Mouse (Mus musculus) kidney, embryonic 15.5 days (tissue): ENCODE measurements at regions not wholly inside any gene's neighbourhood (a gene's known extent, or its start where the extent isn't known, plus 50 kb on each side); places are given as distances from the start of the nearest gene placed in this dataset.
"Not testable (repeated sequence)": the region's sequence is repeated elsewhere in the genome, so short reads cannot be mapped to it uniquely, and the experiment has no call there.

Experiments used
- ATAC-seq: fragments of 200-750 bp; cut with Nextera tagmentation; replicated peaks from 2 replicates; pipeline ENCODE4 v1.8.0; 2017; ENCODE audit warnings: moderate TSS enrichment; ENCODE audit not compliant: low FRiP score
- H3K27ac ChIP-seq: fragments of 300-500 bp; sonication (generic); 2 replicates; pipeline ENCODE4 v1.5.1; 2015; ENCODE audit warnings: mild to moderate bottlenecking, inconsistent platforms
- H3K27me3 ChIP-seq: fragments of 300-500 bp; sonication (generic); 2 replicates; pipeline ENCODE4 v1.6.1; 2015; ENCODE audit warnings: inconsistent platforms
- H3K36me3 ChIP-seq: fragments of 300-500 bp; sonication (generic); 2 replicates; pipeline ENCODE4 v1.6.1; 2015; ENCODE audit warnings: inconsistent platforms
- H3K4me1 ChIP-seq: fragments of 300-500 bp; sonication (generic); 2 replicates; pipeline ENCODE4 v1.6.1; 2015; ENCODE audit warnings: inconsistent platforms
- H3K4me2 ChIP-seq: fragments of 300-500 bp; sonication (generic); 2 replicates; pipeline ENCODE4 v1.6.1; 2015; ENCODE audit warnings: moderate library complexity, mild to moderate bottlenecking, inconsistent platforms
- H3K4me3 ChIP-seq: fragments of 300-500 bp; sonication (generic); replicated peaks from 2 replicates; pipeline ENCODE4 v1.5.1; 2015; ENCODE audit warnings: mild to moderate bottlenecking, inconsistent platforms
- H3K9ac ChIP-seq: fragments of 300-500 bp; sonication (generic); 2 replicates; pipeline ENCODE4 v1.6.1; 2015; ENCODE audit warnings: mild to moderate bottlenecking, inconsistent platforms
- H3K9me3 ChIP-seq: fragments of 300-500 bp; sonication (generic); replicated peaks from 2 replicates; pipeline ENCODE4 v1.6.1; 2016; ENCODE audit warnings: inconsistent platforms
- WGBS: fragments of 180-500 bp; shearing (Covaris S2); methylation state at CpG from one replicate; pipeline ENCODE4 v1.1.7; 2015; ENCODE audit warnings: mixed read lengths; 5-methylcytosine and 5-hydroxymethylcytosine counted together

DNA sequence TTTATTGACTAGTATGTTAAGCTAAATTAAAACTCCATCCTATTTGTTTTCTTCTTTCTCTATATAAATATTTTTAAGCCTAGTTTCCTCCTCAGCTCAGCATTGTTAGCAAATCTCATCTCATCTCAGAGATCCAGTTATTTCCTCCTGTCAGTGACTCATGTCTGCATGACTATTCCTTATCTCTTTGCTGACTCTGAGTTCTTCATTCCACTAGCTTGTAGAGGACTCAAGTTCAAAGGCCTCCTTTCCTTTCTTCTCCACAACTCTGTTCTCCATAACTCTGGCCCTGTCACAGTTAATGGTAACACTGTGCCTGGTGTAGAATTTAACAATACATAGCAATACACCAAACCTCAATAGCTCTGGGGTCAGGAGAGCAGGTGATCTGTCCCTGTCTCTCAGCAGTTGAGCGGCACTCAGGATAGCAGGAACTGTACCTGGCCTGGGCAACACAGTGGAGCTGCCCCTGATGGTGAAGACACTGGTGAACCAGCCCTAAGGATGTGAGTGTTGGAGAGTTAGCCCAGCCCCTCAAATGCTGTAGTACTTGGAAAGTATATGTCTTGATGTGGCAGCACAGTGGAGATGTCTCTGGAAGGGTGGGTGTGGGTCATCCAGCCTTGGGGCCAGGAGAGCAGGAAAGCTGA lies 213.3 kb upstream of the Atp10a start:
- no peaks in the 10 kb centered on the region for H3K36me3 ChIP-seq
- H3K4me3 ChIP-seq: no peak overlapping the region
- no peaks in the 10 kb centered on the region for H3K4me1 ChIP-seq
- no peaks in the 10 kb centered on the region for H3K27me3 ChIP-seq
- H3K4me2 ChIP-seq: no peak overlapping the region
- no peak overlapping the region for H3K27ac ChIP-seq
- WGBS: 84% methylated on average over 1 of the region's 1 CpGs
- H3K9ac ChIP-seq: no peak overlapping the region
- ATAC-seq: no peak
- H3K9me3 ChIP-seq: no peaks in the 10 kb centered on the region

DNA sequence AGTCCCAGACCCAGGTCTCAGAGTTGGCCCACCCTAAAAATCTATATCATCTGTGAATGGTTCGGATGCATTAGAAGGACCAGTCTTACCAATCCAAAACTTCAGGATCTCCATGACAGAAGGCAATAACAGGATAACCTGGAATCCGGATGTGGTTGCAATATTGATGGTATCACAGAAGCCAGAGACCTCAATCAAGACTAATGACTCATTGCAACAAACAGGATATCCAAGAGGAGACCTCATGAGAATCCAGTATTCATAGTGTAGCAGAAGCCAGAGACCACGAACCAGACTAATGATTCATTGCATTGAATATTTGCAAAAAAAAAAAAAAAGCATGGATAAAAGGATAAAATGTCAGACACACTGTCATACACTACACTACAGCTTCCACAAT lies 212.7 kb upstream of the Atp10a start:
- WGBS: 86% methylated on average over 3 of the region's 3 CpGs
- Histone ChIP-seq H3K27me3 (no peaks in the 10 kb centered on the region), H3K36me3 (no peaks in the 10 kb centered on the region), H3K4me1 (no peaks in the 10 kb centered on the region), H3K27ac (no peak overlapping the region), H3K4me2 (no peak overlapping the region), H3K9ac (no peak overlapping the region), H3K9me3 (no peaks in the 10 kb centered on the region), H3K4me3 (no peak overlapping the region)
- ATAC-seq: no peak

DNA sequence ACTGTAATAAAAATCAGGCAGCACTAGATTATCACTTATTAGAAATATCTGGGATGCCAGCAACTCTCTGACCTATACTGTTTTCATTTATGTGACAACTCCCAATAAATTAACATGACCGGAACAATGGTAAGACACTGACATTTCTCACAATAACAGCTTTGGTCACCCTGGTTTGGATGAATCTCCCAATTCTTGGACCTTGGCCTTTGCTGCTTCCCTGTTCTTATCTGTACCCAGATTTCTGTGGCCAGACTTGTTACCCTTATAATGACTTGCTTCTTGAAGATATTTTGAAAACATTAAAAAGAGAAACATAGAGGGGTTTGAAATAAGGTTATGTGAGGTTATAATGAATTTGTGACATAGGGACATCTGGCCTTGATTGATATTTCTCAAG lies 210.2 kb upstream of the Atp10a start:
- H3K4me1 ChIP-seq: no peaks in the 10 kb centered on the region
- no peak overlapping the region for H3K27ac ChIP-seq
- ATAC-seq: no peak
- WGBS: 73% methylated on average over 1 of the region's 1 CpGs
- H3K9ac ChIP-seq: no peak overlapping the region
- no peaks in the 10 kb centered on the region for H3K36me3 ChIP-seq
- no peak overlapping the region for H3K4me2 ChIP-seq
- no peaks in the 10 kb centered on the region for H3K27me3 ChIP-seq
- H3K4me3 ChIP-seq: no peak overlapping the region
- H3K9me3 ChIP-seq: no peaks in the 10 kb centered on the region

DNA sequence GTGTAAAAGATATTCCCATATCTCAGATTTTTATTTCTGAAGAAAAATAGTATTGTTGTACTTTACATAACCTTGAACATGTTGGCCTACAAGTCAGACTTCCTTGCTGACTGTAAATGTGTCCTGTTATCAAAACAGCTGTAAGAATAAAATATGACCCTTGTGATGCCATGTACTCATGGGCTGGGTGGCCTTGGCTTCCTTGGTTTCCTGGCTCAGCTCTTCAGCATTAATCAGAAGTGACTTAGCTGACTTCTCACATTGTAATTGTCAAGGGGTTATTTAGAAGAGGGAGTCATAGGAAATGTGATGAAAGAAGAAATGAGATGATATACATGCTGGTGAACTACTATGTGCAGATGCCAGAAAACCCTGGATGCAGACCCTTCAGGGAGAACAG lies 209.7 kb upstream of the Atp10a start:
- H3K36me3 ChIP-seq: no peaks in the 10 kb centered on the region
- no peak overlapping the region for H3K4me2 ChIP-seq
- H3K4me1 ChIP-seq: no peaks in the 10 kb centered on the region
- no peaks in the 10 kb centered on the region for H3K27me3 ChIP-seq
- no peak overlapping the region for H3K9ac ChIP-seq
- no peak overlapping the region for H3K4me3 ChIP-seq
- no peak overlapping the region for H3K27ac ChIP-seq
- no peak for ATAC-seq
- H3K9me3 ChIP-seq: no peaks in the 10 kb centered on the region

DNA sequence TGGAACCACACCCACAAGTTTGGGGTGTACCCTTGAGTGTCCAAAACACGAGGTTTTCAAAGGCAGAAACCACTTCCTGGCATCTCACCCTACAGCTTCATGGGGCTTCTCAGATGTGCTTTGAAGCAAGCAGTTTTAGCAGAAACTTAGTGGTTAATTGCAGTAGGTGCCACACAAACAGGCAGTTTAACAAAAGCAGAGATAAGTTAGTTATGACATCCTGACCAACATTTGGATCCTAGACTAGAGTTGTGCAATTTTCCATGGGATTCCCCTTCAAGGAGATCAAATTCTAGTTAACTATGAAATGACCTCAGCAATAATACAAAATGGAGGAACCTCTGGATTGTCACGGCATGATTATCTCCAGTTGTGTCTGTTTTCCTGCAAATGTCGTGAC lies 207.2 kb upstream of the Atp10a start:
- H3K27me3 ChIP-seq: no peaks in the 10 kb centered on the region
- H3K36me3 ChIP-seq: no peaks in the 10 kb centered on the region
- no peak overlapping the region for H3K4me3 ChIP-seq
- no peaks in the 10 kb centered on the region for H3K4me1 ChIP-seq
- ATAC-seq: no peak
- no peak overlapping the region for H3K27ac ChIP-seq
- 59% methylated on average over 3 of the region's 3 CpGs for WGBS
- H3K4me2 ChIP-seq: no peak overlapping the region
- H3K9me3 ChIP-seq: no peaks in the 10 kb centered on the region
- H3K9ac ChIP-seq: no peak overlapping the region

DNA sequence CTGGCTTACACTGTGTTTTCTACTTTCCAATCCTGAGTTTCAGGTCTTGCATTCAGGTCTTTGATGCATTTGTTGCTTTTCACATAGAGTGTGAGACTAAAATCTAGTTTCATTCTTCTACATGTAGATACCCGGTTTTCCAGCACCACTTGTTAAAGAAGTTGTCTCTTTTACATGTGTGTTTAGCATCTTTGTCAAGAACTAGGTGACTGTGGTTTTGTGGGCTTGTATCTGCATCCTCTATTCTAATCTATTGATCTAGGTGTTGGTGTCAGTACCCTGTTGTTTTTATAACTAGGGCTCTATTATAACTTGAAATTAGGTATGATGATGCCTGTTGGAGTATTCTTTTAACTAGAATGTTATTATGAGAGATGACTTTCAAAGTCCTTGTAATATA lies 204.0 kb upstream of the Atp10a start:
- H3K36me3 ChIP-seq: no peaks in the 10 kb centered on the region
- 64% methylated on average over 1 of the region's 1 CpGs for WGBS
- no peak overlapping the region for H3K9ac ChIP-seq
- H3K4me2 ChIP-seq: no peak overlapping the region
- H3K9me3 ChIP-seq: no peaks in the 10 kb centered on the region
- no peak for ATAC-seq
- no peaks in the 10 kb centered on the region for H3K27me3 ChIP-seq
- H3K4me1 ChIP-seq: no peaks in the 10 kb centered on the region
- H3K4me3 ChIP-seq: no peak overlapping the region
- no peak overlapping the region for H3K27ac ChIP-seq

DNA sequence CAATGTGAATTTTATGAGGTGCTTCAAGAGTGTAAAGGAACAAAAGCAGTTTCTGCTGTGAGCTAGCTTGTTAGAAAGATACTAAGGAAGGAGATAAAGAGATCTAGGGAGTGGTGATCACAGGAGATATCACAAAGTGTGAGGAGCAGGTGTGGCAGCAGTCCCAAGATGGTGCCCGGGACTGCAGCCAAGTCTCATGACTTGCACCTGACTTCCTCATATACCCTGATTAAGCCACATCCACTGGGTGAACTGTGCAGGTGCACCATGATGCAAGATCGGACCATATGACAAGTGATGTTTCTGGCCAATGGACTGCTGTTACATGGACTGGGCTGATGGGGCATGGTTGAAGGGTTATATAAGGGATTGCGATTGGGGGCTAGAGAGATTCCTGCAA lies 197.8 kb upstream of the Atp10a start:
- H3K9ac ChIP-seq, H3K4me1 ChIP-seq, ATAC-seq, H3K4me2 ChIP-seq, H3K27me3 ChIP-seq, H3K36me3 ChIP-seq, H3K4me3 ChIP-seq, H3K27ac ChIP-seq, H3K9me3 ChIP-seq: not testable (repeated sequence)
- 91% methylated on average over 3 of the region's 3 CpGs for WGBS

DNA sequence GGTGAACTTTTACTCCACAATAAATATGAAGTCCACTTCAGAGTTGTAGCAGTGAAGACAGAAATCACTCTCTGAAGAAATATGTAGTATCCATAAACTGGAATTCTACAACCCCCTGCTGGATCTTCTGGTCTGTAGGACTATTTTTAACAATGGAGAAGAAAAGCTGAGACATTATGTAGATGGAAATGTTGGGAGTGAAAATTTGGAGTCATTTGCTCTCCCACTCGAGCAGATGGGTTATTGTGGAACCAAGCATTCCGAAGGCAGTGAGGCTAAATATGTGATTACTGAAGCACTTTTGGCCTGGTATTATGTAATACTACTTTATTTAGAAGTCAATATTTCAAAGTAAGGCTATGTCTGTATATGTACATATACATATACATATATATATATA lies 195.0 kb upstream of the Atp10a start:
- no peak overlapping the region for H3K27ac ChIP-seq
- no peak overlapping the region for H3K9ac ChIP-seq
- no peaks in the 10 kb centered on the region for H3K4me1 ChIP-seq
- H3K4me3 ChIP-seq: no peak overlapping the region
- no peaks in the 10 kb centered on the region for H3K36me3 ChIP-seq
- no peak overlapping the region for H3K4me2 ChIP-seq
- H3K27me3 ChIP-seq: no peaks in the 10 kb centered on the region
- H3K9me3 ChIP-seq: no peaks in the 10 kb centered on the region
- 88% methylated on average over 2 of the region's 2 CpGs for WGBS
- no peak for ATAC-seq

DNA sequence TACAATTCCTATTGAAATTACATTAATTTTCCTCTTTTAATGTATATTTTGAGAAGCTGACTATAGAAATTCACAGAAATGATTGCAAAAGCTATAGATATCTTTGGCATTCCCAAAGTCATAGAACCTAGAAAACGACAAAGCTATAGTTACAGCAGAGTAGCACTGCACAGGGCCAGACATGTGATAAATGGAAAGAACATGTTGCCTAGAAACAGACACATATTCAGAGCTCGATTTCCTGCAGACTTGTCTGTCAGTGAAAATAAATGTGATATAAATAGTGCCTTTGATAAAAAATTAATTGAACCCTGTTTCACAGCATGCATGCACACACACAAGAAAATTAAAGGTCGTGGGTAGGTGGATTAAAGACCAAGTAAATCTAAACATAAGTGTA lies 182.8 kb upstream of the Atp10a start:
- Histone ChIP-seq H3K4me1 (no peaks in the 10 kb centered on the region), H3K27ac (no peak overlapping the region), H3K9ac (no peak overlapping the region), H3K9me3 (no peaks in the 10 kb centered on the region), H3K4me2 (no peak overlapping the region), H3K27me3 (no peaks in the 10 kb centered on the region), H3K4me3 (no peak overlapping the region), H3K36me3 (no peaks in the 10 kb centered on the region)
- 75% methylated on average over 3 of the region's 3 CpGs for WGBS
- no peak for ATAC-seq

DNA sequence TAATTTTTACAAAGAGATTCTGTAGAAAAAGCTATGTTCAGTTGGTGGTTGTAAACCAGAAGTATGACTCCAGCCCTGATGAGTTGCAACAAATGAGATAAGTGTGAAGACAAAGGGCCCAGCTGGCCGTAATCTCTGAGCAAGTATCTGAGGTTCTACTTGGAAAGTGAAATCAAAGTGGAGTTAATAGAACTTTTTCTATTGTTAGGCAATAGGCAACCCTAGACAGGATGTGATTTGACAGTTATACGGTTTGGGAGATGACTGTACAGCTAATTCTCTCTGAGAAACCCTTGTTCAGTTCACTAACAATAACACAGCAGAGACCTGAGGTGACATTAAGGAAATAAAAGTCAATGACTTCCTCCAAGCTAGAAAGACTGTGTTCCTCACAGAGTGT lies 180.8 kb upstream of the Atp10a start:
- no peak for ATAC-seq
- Histone ChIP-seq H3K4me2 (no peak overlapping the region), H3K9me3 (no peaks in the 10 kb centered on the region), H3K4me1 (no peaks in the 10 kb centered on the region), H3K27me3 (no peaks in the 10 kb centered on the region), H3K36me3 (no peaks in the 10 kb centered on the region), H3K9ac (no peak overlapping the region), H3K4me3 (no peak overlapping the region), H3K27ac (no peak overlapping the region)
- 31% methylated on average over 2 of the region's 2 CpGs for WGBS

DNA sequence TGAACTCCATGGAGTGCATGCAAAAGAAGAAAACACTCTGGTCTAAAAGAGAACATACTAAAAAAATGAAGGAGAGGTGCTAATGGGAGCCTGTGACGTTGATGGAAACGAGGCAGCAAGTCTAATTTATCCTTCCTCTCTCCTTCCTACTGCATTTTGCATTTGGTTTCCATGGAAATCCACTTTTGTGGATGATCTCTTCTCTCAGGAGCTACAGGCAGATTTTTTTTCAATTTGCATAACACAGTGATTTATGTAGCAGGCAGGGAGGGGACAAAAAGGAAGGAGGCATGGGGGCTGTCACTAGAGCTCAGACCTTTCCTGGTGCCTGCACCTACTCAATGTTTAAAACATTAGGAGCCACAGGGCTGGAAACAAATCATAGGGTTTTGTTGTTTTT lies 167.7 kb upstream of the Atp10a start:
- no peak overlapping the region for H3K9ac ChIP-seq
- no peak overlapping the region for H3K27ac ChIP-seq
- H3K4me2 ChIP-seq: no peak overlapping the region
- H3K4me1 ChIP-seq: no peaks in the 10 kb centered on the region
- H3K27me3 ChIP-seq: no peaks in the 10 kb centered on the region
- ATAC-seq: no peak
- H3K4me3 ChIP-seq: no peak overlapping the region
- H3K9me3 ChIP-seq: no peaks in the 10 kb centered on the region
- WGBS: 74% methylated on average over 2 of the region's 2 CpGs
- no peaks in the 10 kb centered on the region for H3K36me3 ChIP-seq
